Mouse (Mus musculus): ENCODE measurements around the gene Nup160.

Nup160 gene

DNA sequence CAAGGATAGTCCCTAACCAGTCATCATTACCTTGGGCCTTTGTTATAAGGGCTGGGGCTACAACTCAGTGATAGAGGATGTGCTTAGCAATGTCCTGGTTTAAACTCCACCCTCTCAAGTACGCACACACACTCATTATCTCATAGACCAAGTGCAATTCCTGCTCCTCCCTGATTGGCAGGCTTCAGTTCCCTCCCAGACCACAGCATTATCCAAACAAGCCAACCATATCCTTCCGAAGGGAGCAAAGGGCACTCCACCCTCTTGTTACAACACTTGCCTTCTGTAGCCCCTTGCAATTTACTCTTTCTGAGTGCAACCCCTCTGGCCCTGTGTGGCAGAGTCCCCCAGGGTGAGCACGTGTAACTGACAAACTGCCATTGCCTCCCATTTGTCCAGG is 15.6 kb upstream of the Nup160 start:
- in situ Hi-C loops (cut with MboI, MseI): no loop called here

DNA sequence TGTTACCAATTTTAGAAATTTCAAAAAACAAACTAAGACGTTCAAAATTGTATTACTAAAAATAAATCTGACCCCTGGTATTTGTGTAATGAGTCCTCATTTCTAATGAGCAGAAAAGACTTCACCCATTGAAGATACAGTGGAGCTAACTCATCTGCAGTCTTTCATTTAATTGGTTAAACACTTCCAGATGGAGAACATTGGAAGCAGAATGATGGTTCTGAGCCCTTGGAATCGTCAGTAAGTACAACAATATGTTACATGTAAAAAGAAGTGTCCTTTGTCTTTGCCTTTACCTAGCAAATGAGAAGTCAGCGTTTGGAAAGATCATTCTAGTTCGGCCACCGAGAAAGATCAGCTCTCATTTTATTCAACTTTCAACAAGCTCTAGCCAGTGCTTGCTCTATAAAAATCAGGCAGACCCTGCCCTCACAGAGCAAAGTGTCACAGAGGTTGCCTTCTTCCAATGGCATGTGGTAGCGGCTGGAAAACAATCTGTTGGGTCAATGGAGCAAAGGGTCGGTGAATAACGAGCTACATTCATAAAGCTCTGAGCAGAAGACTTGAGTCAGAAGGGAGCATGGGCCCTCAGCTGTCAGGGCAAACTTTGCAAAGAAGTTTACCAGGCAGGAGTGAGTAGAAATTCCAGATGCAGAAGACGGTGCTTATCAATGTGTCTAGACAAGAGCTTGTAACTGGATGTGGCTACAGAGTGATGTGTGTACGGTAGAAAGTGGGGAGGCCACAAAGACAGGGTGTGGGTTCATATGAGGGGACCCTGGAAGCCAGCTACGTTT is 10.2 kb upstream of the Nup160 start:
- in situ Hi-C loops (cut with MboI, MseI): no loop called here

- in situ Hi-C loops (cut with MboI, MseI): no loop called here
Measured at GRCm38 (mm10) chr2:90667388-90668265, 9.4 kb upstream of the Nup160 start.

- in situ Hi-C loops (cut with MboI, MseI): no loop called here
Measured at GRCm38 (mm10) chr2:90670343-90670742, 6.7 kb upstream of the Nup160 start.

DNA sequence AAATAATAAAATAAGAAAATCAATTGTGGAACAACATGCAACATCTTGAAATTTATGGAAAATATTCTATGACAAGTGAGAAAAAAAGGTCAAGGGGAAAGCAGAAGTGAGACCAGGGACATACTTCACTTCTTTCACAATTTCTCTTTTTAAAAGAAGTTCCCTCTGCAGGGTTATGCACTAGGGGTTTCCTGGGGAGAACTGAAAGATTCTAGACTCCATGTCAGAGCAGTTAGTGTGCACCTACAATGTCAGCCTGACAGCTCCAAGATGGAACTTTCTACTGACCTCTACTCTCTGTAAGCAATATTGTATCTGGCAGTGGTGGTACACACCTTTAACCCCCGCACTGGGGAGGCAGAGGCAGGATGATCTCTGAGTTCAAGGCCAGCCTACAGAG is 3.7 kb upstream of the Nup160 start:
- in situ Hi-C loops (cut with MboI, MseI): no loop called here

DNA sequence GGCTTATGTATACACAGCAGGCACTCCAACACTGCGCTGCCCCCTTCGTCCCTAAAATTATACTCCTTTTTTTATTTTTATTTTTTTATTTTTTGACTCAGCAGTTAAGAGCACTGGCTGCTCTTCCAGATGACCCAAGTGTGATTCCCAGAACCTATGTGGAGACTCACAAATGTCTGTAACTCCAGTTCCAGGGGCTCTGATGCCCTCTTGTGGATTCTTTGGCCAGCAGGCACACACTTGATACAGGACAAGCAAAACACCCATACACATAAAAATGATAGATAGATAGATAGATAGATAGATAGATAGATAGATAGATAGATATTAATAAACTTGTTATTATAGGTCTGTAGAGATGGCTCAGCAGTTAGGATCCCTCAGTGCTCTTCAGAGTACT is 2.5 kb upstream of the Nup160 start:
- in situ Hi-C loops (cut with MboI, MseI): no loop called here

DNA sequence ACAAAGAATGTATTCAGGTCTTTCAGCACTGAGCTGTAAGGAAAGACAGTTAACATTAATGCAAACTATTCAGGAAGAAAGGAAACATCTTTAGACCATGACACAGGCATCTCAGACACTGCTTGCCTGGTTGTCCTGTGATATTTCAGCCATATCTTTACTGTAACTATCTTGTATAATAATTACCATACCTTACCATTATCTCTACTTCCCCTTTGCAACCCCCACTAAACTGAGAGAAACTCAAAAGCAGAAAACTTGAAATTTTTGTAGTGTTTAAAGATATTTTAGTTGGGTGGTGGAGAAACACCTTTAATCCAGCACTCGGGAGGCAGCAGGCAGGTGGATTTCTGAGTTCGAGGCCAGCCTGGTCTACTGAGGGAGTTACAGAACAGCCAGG is 1.5 kb upstream of the Nup160 start:
- in situ Hi-C loops (cut with MboI, MseI): loop anchor here (5.0 kb wide), 2 partner anchors 108 to 193 kb away; no protein-coding TSS in a partner anchor

DNA sequence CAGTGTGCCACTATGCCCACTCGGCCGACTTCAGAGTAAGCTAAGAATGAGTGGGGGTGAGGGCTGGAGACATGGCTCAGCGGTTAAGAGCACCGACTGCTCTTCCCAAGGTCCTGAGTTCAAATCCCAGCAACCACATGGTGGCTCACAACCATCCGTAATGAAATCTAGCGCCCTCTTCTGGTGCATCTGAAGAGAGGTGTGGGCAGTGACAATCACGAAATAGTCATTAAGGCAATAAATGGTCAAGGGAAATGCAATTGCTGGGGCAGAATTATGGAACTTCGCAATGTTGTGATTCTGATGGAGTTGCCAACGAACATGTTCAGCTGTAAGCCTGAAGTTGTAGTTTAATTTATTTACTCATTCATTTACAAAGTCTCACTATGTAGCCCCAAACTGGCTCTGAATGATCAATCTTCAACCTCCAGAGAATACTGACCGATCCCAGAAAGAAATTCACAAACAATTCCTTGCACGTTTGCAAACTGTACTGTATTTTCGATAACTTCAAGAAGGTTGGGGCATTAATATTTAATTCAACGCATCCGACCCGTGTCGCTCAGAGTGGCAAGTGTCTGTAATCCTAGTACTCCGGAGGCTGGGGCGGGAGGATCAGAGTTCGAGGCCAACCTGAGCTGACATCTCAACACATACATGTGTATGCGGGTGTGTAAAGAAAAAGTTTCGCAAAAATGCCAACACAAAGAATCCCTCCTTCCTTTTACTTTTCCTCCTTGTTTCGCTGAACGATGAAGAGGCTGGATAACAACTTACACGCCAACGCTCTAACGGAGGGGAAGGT is 1.4 kb downstream of the Nup160 start:
- in situ Hi-C loops (cut with MboI, MseI): loop anchor here (5.0 kb wide), 2 partner anchors 111 to 196 kb away; no protein-coding TSS in a partner anchor

GRCm38 (mm10) chr2:90679061-90679810 is 2.2 kb downstream of the Nup160 start:
- in situ Hi-C loops (cut with MboI, MseI): loop anchor here (5.0 kb wide), 2 partner anchors 112 to 197 kb away; no protein-coding TSS in a partner anchor

DNA sequence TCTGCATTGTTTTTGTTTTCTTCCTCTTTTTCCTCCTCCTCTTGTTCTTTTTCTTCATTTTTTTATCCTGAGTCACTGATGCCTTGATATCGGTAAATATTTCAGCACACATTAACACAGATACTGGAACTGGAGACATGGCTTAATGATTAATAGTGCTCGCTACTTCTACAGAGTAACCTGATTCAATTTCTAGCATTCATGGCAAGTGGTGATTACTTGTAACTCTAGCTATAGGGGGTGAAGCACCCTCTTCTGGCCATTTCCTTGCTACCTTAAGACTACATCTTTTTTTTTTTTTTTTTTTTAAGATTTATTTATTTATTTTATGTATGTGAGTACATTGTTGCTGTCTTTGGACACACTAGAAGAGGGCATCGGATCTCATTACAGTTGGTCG is 23.9 kb downstream of the Nup160 start:
- in situ Hi-C loops (cut with MboI, MseI): loop anchor here (10.0 kb wide), 1 partner anchor 154 kb away; no protein-coding TSS in a partner anchor

DNA sequence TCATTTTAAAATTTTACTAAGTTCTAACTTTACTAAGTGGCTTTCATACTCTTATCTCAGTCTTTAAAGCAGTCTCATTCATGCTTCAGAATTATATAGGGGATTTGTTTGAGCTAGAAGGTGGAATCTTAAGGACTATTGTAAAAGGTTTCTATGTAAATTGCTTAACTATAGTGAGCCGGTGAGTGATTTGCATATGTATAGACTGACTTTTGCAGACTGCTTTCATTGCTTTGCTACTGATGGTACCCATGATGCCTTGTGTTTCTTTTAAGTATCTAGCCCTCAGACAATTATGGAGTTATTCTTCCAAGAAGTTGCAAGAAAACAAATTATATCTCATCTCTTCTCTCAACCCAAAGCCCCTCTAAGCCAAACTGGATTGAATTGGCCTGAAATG is 31.5 kb downstream of the Nup160 start:
- in situ Hi-C loops (cut with MboI, MseI): loop anchor here (10.0 kb wide), 1 partner anchor 146 kb away; no protein-coding TSS in a partner anchor

GRCm38 (mm10) chr2:90715555-90716092 is 38.6 kb downstream of the Nup160 start:
- in situ Hi-C loops (cut with MboI, MseI): no loop called here

DNA sequence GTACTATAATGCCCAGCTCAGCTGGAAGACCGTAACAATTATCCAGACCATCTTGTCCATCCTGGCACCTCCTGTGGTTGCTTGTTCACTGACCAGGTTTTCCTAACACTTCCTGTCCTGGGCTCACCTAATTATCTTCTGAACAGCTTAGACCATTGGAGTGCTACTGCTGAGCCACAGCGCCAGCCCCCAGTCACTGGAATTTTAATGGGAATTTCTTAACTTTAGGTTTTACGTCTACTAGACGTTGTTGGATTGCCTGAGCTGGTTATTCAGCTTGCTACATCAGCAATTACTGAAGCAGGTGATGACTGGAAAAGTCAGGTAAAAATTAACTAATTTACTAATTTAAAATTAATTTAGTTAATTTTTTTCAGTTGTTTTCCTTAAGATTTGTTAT is 40.4 kb downstream of the Nup160 start:
- in situ Hi-C loops (cut with MboI, MseI): no loop called here

DNA sequence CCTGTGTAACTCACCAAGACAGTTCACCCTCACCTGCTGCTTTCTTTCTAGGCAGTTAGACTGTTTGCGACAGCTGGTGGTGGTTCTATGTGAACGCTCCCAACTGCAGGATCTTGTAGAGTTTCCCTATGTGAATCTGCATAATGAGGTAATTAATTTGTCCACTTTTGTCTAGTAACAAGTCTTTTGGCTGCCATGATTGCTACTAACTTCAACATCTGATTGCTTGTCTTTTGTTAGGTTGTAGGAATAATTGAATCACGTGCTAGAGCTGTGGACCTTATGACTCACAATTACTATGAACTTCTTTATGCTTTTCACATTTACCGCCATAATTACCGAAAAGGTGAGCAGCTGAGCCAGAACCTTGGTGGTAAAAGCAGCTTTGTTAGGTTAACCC is 40.9 kb downstream of the Nup160 start:
- in situ Hi-C loops (cut with MboI, MseI): no loop called here

DNA sequence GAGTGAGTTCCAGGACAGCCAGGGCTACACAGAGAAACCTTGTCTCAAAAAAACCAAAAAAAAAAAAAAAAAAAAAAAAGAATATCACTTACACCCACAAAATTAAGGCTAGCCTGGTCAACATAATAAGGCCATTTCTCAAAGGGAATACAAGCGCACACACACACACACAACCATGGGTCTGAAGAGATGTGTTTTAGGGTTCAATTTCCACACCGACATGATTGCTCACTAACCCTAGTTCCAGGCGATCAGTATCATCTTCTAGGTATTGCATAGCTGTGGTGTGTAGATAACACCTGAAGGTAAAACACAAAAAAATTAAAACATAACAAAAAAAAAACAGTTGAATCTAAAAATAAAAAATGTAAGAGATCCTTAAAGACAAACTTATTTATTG is 49.8 kb downstream of the Nup160 start:
- in situ Hi-C loops (cut with MboI, MseI): no loop called here

DNA sequence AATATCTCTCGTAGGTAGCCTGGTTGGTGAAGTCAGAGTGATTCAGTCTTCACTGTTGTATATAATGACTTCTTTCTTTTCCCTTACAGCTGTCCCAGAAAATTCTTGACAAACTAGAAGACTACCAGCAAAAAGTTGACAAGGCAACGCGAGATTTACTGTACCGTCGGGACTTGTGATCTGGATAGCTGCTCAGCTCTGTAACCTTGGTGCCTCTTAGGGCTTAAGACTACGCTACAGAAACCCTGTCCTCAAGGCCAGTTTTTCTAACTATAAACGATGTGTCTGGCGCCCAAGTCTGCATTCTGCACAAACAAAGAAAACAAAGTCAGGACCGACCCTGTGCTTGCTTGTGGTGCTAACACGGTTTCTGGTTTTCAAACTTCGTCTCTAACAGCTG is 58.3 kb downstream of the Nup160 start:
- in situ Hi-C loops (cut with MboI, MseI): no loop called here

DNA sequence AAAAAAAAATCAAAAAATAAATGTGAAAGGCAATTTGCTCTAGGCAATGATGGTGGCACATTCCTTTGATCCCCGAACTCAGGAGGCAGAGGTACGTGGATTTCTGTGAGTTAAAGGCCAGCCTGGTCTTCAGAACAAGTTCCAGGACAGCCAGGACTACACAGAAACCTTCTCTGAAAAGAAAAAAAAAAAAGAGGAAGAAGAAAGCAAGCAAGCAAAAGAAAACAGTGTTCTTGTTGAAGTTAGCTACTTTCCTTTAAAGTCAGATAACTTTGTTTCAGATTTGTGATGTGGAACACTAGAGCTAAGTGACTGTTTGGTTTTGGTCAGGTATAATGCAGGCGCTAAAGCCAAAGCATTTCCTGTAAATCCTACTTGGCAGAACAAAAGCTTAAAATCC is 61.8 kb downstream of the Nup160 start:
- in situ Hi-C loops (cut with MboI, MseI): no loop called here

DNA sequence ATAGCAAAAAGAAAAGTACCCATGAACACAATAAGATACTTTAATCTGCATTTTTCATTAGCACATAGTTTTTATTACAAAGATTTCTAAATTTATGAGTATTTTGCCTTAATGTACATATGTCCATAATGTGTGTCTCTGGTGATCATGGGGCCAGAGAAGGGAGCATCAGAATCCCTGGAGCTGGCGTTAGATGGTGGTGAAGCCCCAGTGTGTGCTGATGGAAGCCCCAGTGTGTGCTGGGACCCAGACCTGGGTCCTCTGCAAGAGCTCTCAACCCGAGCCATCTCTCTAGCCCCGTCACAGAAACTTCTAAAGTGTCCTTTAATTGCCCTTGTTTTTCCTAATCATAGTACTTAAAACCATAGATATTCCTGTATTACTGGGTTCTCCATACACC is 62.3 kb downstream of the Nup160 start:
- in situ Hi-C loops (cut with MboI, MseI): no loop called here

DNA sequence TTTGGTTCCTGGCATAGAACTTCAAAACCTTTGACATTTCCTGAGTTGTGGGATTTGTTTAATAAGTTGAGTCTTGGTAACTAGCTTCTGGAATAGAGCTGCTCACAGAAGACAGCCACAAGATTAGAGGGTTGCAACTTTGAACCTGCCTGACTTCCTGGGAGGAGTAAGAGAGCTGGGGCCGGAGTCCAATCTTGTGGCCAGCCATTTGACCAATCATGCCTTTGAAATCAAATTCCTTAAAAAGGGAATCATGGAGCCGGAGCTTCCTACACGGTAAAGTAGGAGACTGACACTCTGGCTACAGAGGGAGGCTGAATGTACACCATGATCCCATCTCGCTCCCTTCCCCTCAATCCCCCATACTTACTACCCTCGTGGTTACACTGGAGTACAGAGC is 62.9 kb downstream of the Nup160 start:
- in situ Hi-C loops (cut with MboI, MseI): no loop called here

GRCm38 (mm10) chr2:90744285-90745052 is 67.5 kb downstream of the Nup160 start:
- in situ Hi-C loops (cut with MboI, MseI): no loop called here

All from regulatory T cell (primary cell).